Mouse (Mus musculus) urinary bladder, postnatal 0 days (tissue): Measurements from ENCODE around the gene Rps26. TPM values are rescaled to one million over a fixed set of nuclear protein-coding genes. Genes with fewer than 3 reads are reported as not detected.

Source experiments
- microRNA-seq: library from miRNA; unstranded; fragments of <30 nt; microRNA quantifications from one replicate; pipeline ENCODE4, GENCODE M21; 2016
- polyA plus RNA-seq: library from polyadenylated mRNA; unstranded; fragments of >200 nt; fragmentation: Nextera tagmentation; extraction: Ambion mirVana; gene quantifications from 2 replicates; pipeline ENCODE4 v1.2.1, GENCODE M21; 2015

Rps26 gene
- polyA plus RNA-seq = 632 and 654 TPM in 2 replicates

DNA sequence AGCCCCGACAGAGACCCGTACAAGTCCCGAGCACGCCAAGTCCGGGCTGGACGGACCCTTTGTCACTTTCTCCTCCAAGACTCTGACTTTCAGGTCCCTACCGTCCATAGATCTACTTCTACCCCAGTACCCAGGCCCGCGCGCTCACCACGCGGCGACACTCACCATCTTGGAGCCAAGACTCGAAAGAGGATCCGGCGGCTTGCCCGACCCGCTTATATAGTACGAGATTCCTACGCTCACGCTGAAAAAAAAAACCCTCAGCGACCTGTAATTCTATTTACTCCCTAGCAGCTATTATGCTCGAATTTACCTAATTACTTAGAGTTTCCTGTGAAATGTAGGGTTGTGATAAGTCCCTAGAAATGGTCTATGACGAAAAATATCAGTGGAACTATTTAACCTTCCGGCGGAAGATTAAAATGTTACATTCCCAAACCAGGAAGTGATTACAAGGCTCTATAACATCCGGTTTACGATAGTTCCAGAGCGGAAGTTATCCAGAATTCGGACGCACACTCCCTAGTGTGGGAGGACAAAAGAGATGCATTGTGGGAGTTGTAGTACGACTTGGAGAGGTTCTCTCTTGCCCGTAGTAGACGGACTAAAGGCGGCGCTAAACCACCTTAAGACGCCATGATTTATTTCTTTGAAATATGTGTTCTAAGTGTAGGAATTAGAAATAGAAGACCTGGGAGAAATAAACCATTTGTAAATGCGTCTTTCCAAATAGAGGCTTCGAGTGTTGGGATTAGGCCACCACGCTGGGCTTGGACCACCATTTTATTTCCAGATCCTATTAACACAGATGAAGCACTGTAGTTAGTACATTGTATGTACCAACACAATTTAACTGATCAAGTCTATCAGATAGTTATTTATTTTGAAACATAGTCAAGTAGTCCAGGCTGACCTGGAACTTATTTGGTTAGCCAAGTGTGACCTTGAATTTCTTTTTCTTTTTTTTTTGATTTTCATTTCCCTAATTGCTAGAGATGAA, at the start of gene Rps26:
TSS of gene Rps26 (minus strand) at position 437 of the 1,000 bp plus-strand sequence.

DNA sequence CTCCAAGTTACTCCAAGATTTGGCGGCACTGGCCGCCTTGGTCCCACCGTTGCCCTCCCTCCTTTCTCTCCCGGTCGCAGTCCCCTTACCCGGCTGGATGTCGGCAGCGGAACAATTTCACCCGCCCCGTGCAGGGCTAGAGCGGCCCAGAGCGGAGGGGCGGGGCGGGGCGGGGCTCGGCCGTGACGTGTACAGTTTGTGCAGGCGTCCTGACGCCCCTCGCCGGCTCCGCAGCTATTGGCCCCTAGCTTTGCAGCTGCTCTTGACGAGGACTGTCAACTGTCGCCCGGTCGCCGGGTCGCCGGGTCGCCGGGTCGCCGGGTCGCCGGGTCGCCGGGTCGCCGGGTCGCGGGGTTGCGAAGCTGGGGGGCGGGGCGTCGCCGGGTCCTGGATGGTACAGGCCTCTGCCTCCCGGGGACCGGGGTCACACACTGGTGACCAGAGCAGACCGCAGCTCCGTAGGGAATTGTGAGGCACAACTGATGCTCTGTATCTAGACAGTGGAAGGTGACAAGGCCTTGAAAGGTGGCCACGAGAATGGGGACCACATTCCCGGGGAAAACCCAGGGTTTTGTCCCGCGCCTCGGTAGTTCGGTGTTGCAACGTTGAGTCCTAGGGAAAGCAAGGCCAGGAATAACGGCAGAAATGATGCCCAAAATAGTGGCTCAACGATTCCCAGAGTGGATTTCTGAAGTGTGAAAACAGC, 47.4 kb upstream of the Rps26 start, which contains the start of gene Suox:
TSS of gene Suox (minus strand) at position 311 of the 706 bp plus-strand sequence.

DNA sequence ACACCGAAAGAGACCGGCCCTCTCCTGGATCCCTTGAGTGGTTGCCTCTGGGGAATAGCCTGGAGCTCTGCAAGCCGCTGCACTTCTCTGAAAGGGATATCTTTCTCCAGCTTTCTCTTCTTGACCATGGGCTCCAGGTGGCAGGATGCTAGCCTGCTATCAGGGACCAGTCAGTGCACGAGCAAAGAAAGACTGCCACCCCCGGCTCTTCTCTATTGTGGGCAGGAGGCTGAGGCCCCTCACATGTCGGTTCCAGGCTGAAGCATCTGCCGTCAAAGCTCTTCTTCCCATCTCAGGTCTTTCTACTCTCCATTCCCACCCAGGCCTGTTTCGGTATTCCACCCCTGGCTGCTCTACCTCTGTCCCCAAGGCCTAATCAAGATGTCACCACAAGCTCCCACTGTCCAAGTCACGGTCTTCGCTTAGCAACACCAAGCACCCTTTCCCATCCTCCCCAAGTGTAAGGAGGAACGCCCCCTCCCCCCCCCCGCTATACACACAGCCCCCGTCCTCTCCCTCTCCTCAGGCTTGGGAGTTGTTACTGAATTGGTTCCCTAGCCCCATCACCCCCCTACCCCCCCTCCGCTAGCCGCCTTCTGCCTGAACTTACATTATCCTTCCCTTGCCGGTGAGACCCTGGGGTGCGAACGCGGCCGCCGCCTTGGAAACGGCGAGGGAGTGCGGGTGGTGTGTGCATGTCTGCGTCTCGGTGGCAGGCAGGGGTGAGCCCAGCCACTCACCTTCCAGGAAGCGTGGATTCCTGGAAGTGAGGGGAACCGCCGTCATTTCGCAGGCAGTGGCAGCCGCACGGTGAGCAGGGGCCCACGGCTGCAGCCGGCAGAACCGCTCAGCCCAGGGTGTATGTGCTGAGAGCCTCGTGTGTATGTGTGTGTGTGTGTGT, 18.8 kb upstream of the Rps26 start, which contains the start of gene Ikzf4:
TSS of gene Ikzf4 (minus strand) at position 881 of the 901 bp plus-strand sequence.

DNA sequence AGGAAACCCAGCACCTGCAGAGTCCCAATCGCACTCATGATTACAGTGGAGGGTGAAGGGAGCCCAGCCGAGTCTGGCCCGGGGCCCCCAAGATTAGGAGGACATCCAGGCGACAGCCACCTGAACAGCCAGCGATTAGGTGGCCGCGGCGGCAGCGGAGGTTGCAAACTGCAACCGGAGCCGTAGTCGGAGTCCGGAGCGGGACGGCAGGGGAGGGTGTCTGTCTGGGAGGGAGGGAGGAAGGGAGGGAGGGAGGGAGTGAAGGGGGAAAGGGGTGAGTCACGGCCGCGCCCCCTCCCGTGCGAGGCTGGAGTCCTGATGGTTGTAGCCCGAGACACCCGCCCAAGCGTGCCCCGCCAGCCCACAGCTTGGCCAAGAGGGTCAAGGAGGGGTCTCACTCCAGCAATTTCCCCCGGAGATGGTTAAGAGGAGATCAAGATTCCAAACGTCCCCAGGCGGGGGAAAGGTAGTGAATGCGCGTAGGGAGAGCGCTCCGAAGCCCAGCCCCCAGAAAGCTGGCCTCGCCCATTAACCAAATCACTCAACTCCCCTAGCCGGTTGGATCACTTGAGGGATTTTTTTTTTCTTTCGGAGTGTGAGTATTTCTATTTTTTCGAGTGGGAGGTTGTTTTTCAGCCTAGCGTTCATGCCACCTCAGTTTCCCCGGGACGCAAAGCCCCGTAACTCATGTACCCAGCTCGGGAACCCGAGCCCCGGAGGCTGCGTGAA, 36.9 kb downstream of the Rps26 start, which contains the start of gene Erbb3:
TSS of gene Erbb3 (minus strand) at position 189 of the 729 bp plus-strand sequence.

Small RNA genes lying within 50 kb of the gene (microRNA-seq; reads per million reads assigned to microRNA genes)
- not detected for gene Mir6917

Other genes with a start within 250 kb of the Rps26 start
- 6.7 and 7.2 TPM in 2 replicates for gene Ankrd52, start 249.6 kb downstream of the Rps26 start, polyA plus RNA-seq
- 0.06 TPM in 1 of 2 replicates, not detected in the other for gene Slc39a5, start 225.5 kb downstream of the Rps26 start, polyA plus RNA-seq
- gene Nabp2, start 215.3 kb downstream of the Rps26 start, polyA plus RNA-seq = 51.6 and 55.2 TPM in 2 replicates
- 26.1 and 26.5 TPM in 2 replicates for gene Rnf41, start 215.1 kb downstream of the Rps26 start, polyA plus RNA-seq
- 25.9 and 32.1 TPM in 2 replicates for gene Smarcc2, start 167.5 kb downstream of the Rps26 start, polyA plus RNA-seq
- 9,114 and 9,500 TPM in 2 replicates for gene Myl6, start 132.6 kb downstream of the Rps26 start, polyA plus RNA-seq
- 3.1 and 3.2 TPM in 2 replicates for gene Myl6b, start 128.1 kb downstream of the Rps26 start, polyA plus RNA-seq
- 35.3 and 39.3 TPM in 2 replicates for gene Esyt1, start 100.9 kb downstream of the Rps26 start, polyA plus RNA-seq
- gene Zc3h10, start 79.0 kb downstream of the Rps26 start, polyA plus RNA-seq = 6.9 and 8.0 TPM in 2 replicates
- gene Rpl41, start 77.4 kb downstream of the Rps26 start, polyA plus RNA-seq = 3,278 and 3,571 TPM in 2 replicates
- 97.3 and 100 TPM in 2 replicates for gene Pa2g4, start 60.8 kb downstream of the Rps26 start, polyA plus RNA-seq
- 6.5 and 7.6 TPM in 2 replicates for gene Erbb3, start 37.1 kb downstream of the Rps26 start, polyA plus RNA-seq
- 1.4 and 2.5 TPM in 2 replicates for gene Ikzf4, start 19.2 kb upstream of the Rps26 start, polyA plus RNA-seq
- 17.7 and 18.5 TPM in 2 replicates for gene Suox, start 47.3 kb upstream of the Rps26 start, polyA plus RNA-seq
- 64.6 and 72.6 TPM in 2 replicates for gene Rab5b, start 69.5 kb upstream of the Rps26 start, polyA plus RNA-seq
- gene Pmel, start 77.4 kb upstream of the Rps26 start, polyA plus RNA-seq = 1.1 and 1.2 TPM in 2 replicates
- gene Cdk2, start 78.3 kb upstream of the Rps26 start, polyA plus RNA-seq = 29.6 and 35.8 TPM in 2 replicates
- 18.1 and 19.7 TPM in 2 replicates for gene Dgka, start 118.1 kb upstream of the Rps26 start, polyA plus RNA-seq
- gene Pym1, start 121.1 kb upstream of the Rps26 start, polyA plus RNA-seq = 21.9 and 23.7 TPM in 2 replicates
- 7.8 and 14.0 TPM in 2 replicates for gene Mmp19, start 164.2 kb upstream of the Rps26 start, polyA plus RNA-seq
- gene Dnajc14, start 177.3 kb upstream of the Rps26 start, polyA plus RNA-seq = 33.3 and 38.3 TPM in 2 replicates
- gene Tmem198b, start 177.6 kb upstream of the Rps26 start, polyA plus RNA-seq = 35.6 and 38.5 TPM in 2 replicates
- gene Sarnp, start 190.6 kb upstream of the Rps26 start, polyA plus RNA-seq = 96.8 and 120 TPM in 2 replicates
- gene Ormdl2, start 194.9 kb upstream of the Rps26 start, polyA plus RNA-seq = 37.7 and 42.1 TPM in 2 replicates